Mouse (Mus musculus): ENCODE results near the gene Msgn1.

Msgn1 gene

GRCm38 (mm10) chr12:11208872-11209271, at the start of gene Msgn1:
TSS of gene Msgn1 (minus strand) at chr12:11208972.
- no peak for DNase-seq

- DNase-seq: no peak
Measured at GRCm38 (mm10) chr12:11250322-11250721, 41.5 kb upstream of the Msgn1 start.

- no peak for DNase-seq
Measured at GRCm38 (mm10) chr12:11247460-11247859, 38.7 kb upstream of the Msgn1 start.

GRCm38 (mm10) chr12:11235996-11236395, 27.2 kb upstream of the Msgn1 start:
- no peak for DNase-seq

GRCm38 (mm10) chr12:11230267-11230666, 21.5 kb upstream of the Msgn1 start:
- no peak for DNase-seq

GRCm38 (mm10) chr12:11226529-11227268, 17.9 kb upstream of the Msgn1 start:
- DNase-seq: peak in 1 of 2 experiments; percentile 29

- no peak for DNase-seq
Measured at GRCm38 (mm10) chr12:11226123-11226522, 17.4 kb upstream of the Msgn1 start.

- no peak for DNase-seq
Measured at GRCm38 (mm10) chr12:11224722-11225121, 15.9 kb upstream of the Msgn1 start.

GRCm38 (mm10) chr12:11223090-11223489, 14.3 kb upstream of the Msgn1 start:
- no peak for DNase-seq

GRCm38 (mm10) chr12:11222566-11222965, 13.8 kb upstream of the Msgn1 start:
- no peak for DNase-seq

- DNase-seq: peak in 1 of 2 experiments; percentile 29
Measured at GRCm38 (mm10) chr12:11221524-11222330, 13.0 kb upstream of the Msgn1 start.

- no peak for DNase-seq
Measured at GRCm38 (mm10) chr12:11217726-11218250, 9.0 kb upstream of the Msgn1 start.

- DNase-seq: no peak
Measured at GRCm38 (mm10) chr12:11216454-11216853, 7.7 kb upstream of the Msgn1 start.

GRCm38 (mm10) chr12:11215555-11215954, 6.8 kb upstream of the Msgn1 start:
- DNase-seq: no peak

- DNase-seq: no peak
Measured at GRCm38 (mm10) chr12:11214776-11215175, 6.0 kb upstream of the Msgn1 start.

GRCm38 (mm10) chr12:11212881-11213280, 4.1 kb upstream of the Msgn1 start:
- no peak for DNase-seq

- no peak for DNase-seq
Measured at GRCm38 (mm10) chr12:11210361-11210760, 1.6 kb upstream of the Msgn1 start.

- no peak for DNase-seq
Measured at GRCm38 (mm10) chr12:11209636-11210035, 864 bp upstream of the Msgn1 start.

GRCm38 (mm10) chr12:11206321-11206720, 2.5 kb downstream of the Msgn1 start:
- no peak for DNase-seq

GRCm38 (mm10) chr12:11203694-11204665, 4.8 kb downstream of the Msgn1 start:
- peak; percentile 39 to 59 for DNase-seq

- no peak for DNase-seq
Measured at GRCm38 (mm10) chr12:11202476-11202875, 6.3 kb downstream of the Msgn1 start.

- DNase-seq: no peak
Measured at GRCm38 (mm10) chr12:11200711-11201110, 8.1 kb downstream of the Msgn1 start.

- DNase-seq: no peak
Measured at GRCm38 (mm10) chr12:11198551-11198950, 10.2 kb downstream of the Msgn1 start.

All from lung, postnatal 4 days (tissue).